Mouse (Mus musculus) C2C12 (cell line): Measurements from ENCODE around the gene Cdkn1a.

Source experiments
- CTCF ChIP-seq: IDR thresholded peaks from one replicate; pipeline ENCODE4 v1.5.1; 2011; ENCODE audit not compliant: control insufficient read depth, insufficient read depth, insufficient read length
- MAX ChIP-seq: IDR thresholded peaks from one replicate; pipeline ENCODE4 v1.6.1; 2011; ENCODE audit warnings: mild to moderate bottlenecking, control low read depth
- USF1 ChIP-seq: IDR thresholded peaks from one replicate; pipeline ENCODE4 v1.6.1; 2011; ENCODE audit warnings: low read depth, mild to moderate bottlenecking, control low read depth, moderate library complexity

DNA sequence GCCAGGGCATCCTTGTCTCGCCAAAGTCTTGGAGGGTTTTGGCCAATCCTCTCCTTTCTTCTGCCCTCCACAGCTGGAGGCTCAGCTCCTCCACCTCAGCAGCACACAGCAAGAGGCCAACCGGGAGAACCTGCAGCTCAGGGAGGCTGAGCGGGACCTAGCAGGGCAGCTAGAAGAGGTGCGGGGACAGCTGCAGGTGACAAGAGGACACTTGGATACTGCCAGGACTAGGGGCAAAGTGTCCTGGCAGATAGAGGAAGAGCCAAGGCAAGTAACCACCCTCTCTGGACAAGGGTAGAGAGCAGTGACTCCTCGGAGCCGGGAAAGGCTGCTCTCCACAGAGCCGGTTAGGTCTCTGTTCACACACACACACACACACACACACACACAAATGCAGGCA is 47.1 kb downstream of the Cdkn1a start:
- TF ChIP-seq CTCF (no peak), MAX (no peak), USF1 (no peak)
